Comparison of ENCODE assay signal across 8 mouse cellular contexts in the genomic region with DNA sequence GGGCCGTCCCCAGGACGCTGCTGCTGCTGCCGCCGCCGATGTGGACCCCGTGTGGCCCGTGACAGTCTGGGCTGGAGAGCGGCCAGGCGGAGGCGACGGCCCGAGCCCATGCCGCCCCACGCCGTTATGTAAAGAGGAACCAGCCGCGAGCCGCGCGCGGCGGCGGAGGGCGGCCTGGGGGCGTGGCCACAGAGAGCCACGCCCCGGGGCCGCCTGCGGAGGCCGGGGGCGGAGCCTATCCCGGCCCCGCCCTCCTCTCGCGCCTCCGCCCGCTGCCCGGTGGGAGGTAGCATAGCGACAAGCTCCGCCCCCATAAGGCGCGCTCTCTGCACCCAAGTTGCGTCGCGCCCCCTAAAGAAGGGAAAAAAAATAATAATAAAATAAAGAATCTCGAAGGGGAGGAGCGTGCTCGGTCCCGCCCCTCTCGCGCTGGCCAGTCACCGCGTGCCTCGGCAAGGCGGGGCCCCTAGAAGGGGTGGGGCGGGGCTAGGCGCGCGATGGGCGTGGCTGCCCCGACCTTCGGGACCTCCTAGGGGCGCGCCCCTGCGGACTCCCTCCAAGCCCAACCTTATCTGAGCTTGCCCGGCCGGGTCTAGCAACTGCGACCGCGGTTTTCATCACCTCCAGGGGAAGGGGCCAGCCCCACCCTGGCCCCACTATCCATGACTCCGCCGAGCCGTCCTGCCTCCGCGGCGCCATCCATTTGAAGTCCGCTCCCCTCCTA. TPM values are rescaled to one million over a fixed set of nuclear protein-coding genes. Genes with fewer than 3 reads are reported as not detected.
A peak's percentile ranks its signal among the peaks of the same experiment; 100 is the strongest.
DNase-seq lines count a peak whose midpoint lies in the region; ATAC-seq lines count a peak whose summit lies in the region.

No protein-coding gene starts in this region.

- peak overlapping the region; percentile 84 for H3K9ac ChIP-seq in hindbrain, embryonic 16.5 days (ENCODE audit: low read depth, low read length)

- H3K9me3 ChIP-seq in hindbrain, embryonic 16.5 days (ENCODE audit: control insufficient read depth, low read length) = no peaks in the 10 kb centered on the region
- H3K9me3 ChIP-seq in megakaryocyte, embryonic 14.5 days = peaks cover 13% of the 10 kb centered on the region; the same call in 1 of the 2 replicates

- peak overlapping the region; percentile 83 for H3K4me3 ChIP-seq in hindbrain, embryonic 16.5 days (ENCODE audit: low read length)
- peak overlapping the region; percentile 95 for H3K4me3 ChIP-seq in megakaryocyte, embryonic 14.5 days (replicated peaks)

- H3K27me3 ChIP-seq in hindbrain, embryonic 16.5 days (replicated peaks; ENCODE audit: control insufficient read depth, insufficient read depth, low read length) = peaks cover 15% of the 10 kb centered on the region
- H3K27me3 ChIP-seq in megakaryocyte, embryonic 14.5 days (replicated peaks) = peaks cover 30% of the 10 kb centered on the region

- H3K27ac ChIP-seq in hindbrain, embryonic 16.5 days (ENCODE audit: low read depth, low read length) = peak overlapping the region; percentile 55; the same call in 1 of the 2 replicates

- H3K4me2 ChIP-seq in hindbrain, embryonic 16.5 days (ENCODE audit: low read length) = peak overlapping the region; percentile 94

- H3K4me1 ChIP-seq in hindbrain, embryonic 16.5 days (ENCODE audit: control insufficient read depth, insufficient read depth, low read depth, low read length) = peaks cover 24% of the 10 kb centered on the region
- H3K4me1 ChIP-seq in megakaryocyte, embryonic 14.5 days = peaks cover 69% of the 10 kb centered on the region

- ATAC-seq in hindbrain, embryonic 16.5 days = peak; percentile 73

- WGBS in hindbrain, embryonic 16.5 days = under 1% methylated on average over 73 of the region's 77 CpGs

- H3K36me3 ChIP-seq in hindbrain, embryonic 16.5 days (ENCODE audit: control insufficient read depth, insufficient read depth, low read length) = no peaks in the 10 kb centered on the region
- H3K36me3 ChIP-seq in megakaryocyte, embryonic 14.5 days (replicated peaks; ENCODE audit: low read length) = peaks cover 28% of the 10 kb centered on the region

- peak; percentile 98 for DNase-seq in ZHBTc4 (ENCODE audit: low read depth, low spot score)
- peak; percentile 42 to 78 for DNase-seq in cerebellum, postnatal 4 days (ENCODE audit: low spot score in 2 of 2)
- DNase-seq in gastrocnemius, adult 18-20 months (ENCODE audit: low spot score) = peak; percentile 91
- peak; percentile 62 to 79 for DNase-seq in left cerebral cortex, adult 9 months (ENCODE audit: low spot score in 2 of 2)
- DNase-seq in right cerebral cortex, adult 2 months (ENCODE audit: low spot score in 2 of 2) = peak; percentile 74 to 83
- peak; percentile 52 for DNase-seq in urinary bladder, postnatal 10 days (ENCODE audit: low spot score)

RNA-seq across cellular contexts. Expression of a gene that starts 0.6 kb away (rescaled TPM):
- total RNA-seq in gastrocnemius, adult 18-20 months (2021) = 10 to 100 TPM; 11.4 to 13.0 TPM
- 5.2 and 6.9 TPM in 2 replicates for polyA plus RNA-seq in hindbrain, embryonic 16.5 days (2015; fragmentation: Nextera tagmentation; extraction: Ambion mirVana)
- 156 and 517 TPM in 2 replicates for polyA plus RNA-seq in megakaryocyte, embryonic 14.5 days (2012; ENCODE audit: insufficient read depth, low replicate concordance)

RNA-seq across cellular contexts. Expression of a gene that starts 11.9 kb away (rescaled TPM):
- total RNA-seq in gastrocnemius, adult 18-20 months (2021) = 1 to 10 TPM; 4.4 to 5.7 TPM
- polyA plus RNA-seq in hindbrain, embryonic 16.5 days (2015; fragmentation: Nextera tagmentation; extraction: Ambion mirVana) = 34.1 and 39.5 TPM in 2 replicates
- polyA plus RNA-seq in megakaryocyte, embryonic 14.5 days (2012; ENCODE audit: insufficient read depth, low replicate concordance) = 12.8 and 13.0 TPM in 2 replicates

Comparison
In these comparisons a context has a peak if more than half of its experiments do, and no peak if none do; other contexts are left out.
1. Peak in every context shown above with its lines: DNase-seq, ATAC-seq, H3K4me3 ChIP-seq and H3K27ac ChIP-seq.
2. RNA of a gene that starts 0.6 kb away (polyA plus RNA-seq): 156 to 517 TPM in megakaryocyte, embryonic 14.5 days; 5.2 to 6.9 TPM in hindbrain, embryonic 16.5 days; every median in the first group is over 10 times any median in the second.